Mouse (Mus musculus) lung, postnatal 0 days (tissue): ENCODE data around the gene Fstl3. TPM values are rescaled to one million over a fixed set of nuclear protein-coding genes. Genes with fewer than 3 reads are reported as not detected.
A peak's percentile ranks its signal among the peaks of the same experiment; 100 is the strongest.

Source experiments
- ATAC-seq: fragments of 200-750 bp; cut with Nextera tagmentation; 2 replicates; pipeline ENCODE4 v1.8.0; 2017; ENCODE audit warnings: moderate library complexity
- DNase-seq: peaks from one replicate; pipeline ENCODE4 v3.0.0-alpha.2; 2016; ENCODE audit warnings: low spot score
- H3K27ac ChIP-seq: fragments of 300-500 bp; sonication (generic); 2 replicates; pipeline ENCODE4 v1.5.1; 2014; ENCODE audit warnings: antibody characterized with exemption, mild to moderate bottlenecking, low read length, mixed read lengths
- H3K27me3 ChIP-seq: fragments of 300-500 bp; sonication (generic); replicated peaks from 2 replicates; pipeline ENCODE4 v1.6.1; 2014; ENCODE audit warnings: low read length, mixed read lengths; ENCODE audit not compliant: insufficient read depth
- H3K36me3 ChIP-seq: fragments of 300-500 bp; sonication (generic); 2 replicates; pipeline ENCODE4 v1.6.1; 2014; ENCODE audit warnings: low read length, mixed read lengths; ENCODE audit not compliant: insufficient read depth
- H3K4me1 ChIP-seq: fragments of 300-500 bp; sonication (generic); 2 replicates; pipeline ENCODE4 v1.6.1; 2014; ENCODE audit warnings: antibody characterized with exemption, low read depth, low read length, mixed read lengths; ENCODE audit not compliant: insufficient read depth
- H3K4me2 ChIP-seq: fragments of 300-500 bp; sonication (generic); replicated peaks from 2 replicates; pipeline ENCODE4 v1.6.1; 2014; ENCODE audit warnings: low read depth, mild to moderate bottlenecking, low read length, moderate library complexity, mixed read lengths
- H3K4me3 ChIP-seq: fragments of 300-500 bp; sonication (generic); 2 replicates; pipeline ENCODE4 v1.5.1; 2014; ENCODE audit warnings: low read depth, low read length
- H3K9ac ChIP-seq: fragments of 300-500 bp; sonication (generic); replicated peaks from 2 replicates; pipeline ENCODE4 v1.6.1; 2014; ENCODE audit warnings: low read depth, mild to moderate bottlenecking
- H3K9me3 ChIP-seq: fragments of 300-500 bp; sonication (generic); 2 replicates; pipeline ENCODE4 v1.6.1; 2016; ENCODE audit warnings: low read length, mixed read lengths
- CTCF ChIP-seq: IDR thresholded peaks from 2 replicates; pipeline ENCODE4 v1.5.1; 2016; ENCODE audit warnings: antibody characterized with exemption, mild to moderate bottlenecking
- EP300 ChIP-seq: IDR thresholded peaks from 2 replicates; pipeline ENCODE4 v1.6.1; 2016; ENCODE audit warnings: antibody characterized with exemption, mild to moderate bottlenecking, control low read depth
- WGBS: fragments of 180-500 bp; shearing (Covaris S2); extraction: QIAGEN DNeasy Blood & Tissue Kit; methylation state at CpG from one replicate; pipeline ENCODE4 v1.1.7; 2014; 5-methylcytosine and 5-hydroxymethylcytosine counted together
- polyA plus RNA-seq: library from polyadenylated mRNA; unstranded; fragments of >200 nt; fragmentation: Nextera tagmentation; extraction: Ambion mirVana; gene quantifications from 2 replicates; pipeline ENCODE4 v1.2.1, GENCODE M21; 2015

Gene Fstl3
- polyA plus RNA-seq, 1 experiment from 2014 or later: 39.9 TPM

- H3K4me1 ChIP-seq: no peaks in the 10 kb centered on the region
These were observed 26.7 kb downstream of the Fstl3 start for GRCm38 (mm10) chr10:79803716-79804323.

GRCm38 (mm10) chr10:79805636-79806035 lies 28.6 kb downstream of the Fstl3 start:
- H3K27ac ChIP-seq: no peak overlapping the region
- H3K36me3 ChIP-seq: no peaks in the 10 kb centered on the region
- H3K4me1 ChIP-seq: no peaks in the 10 kb centered on the region
- TF ChIP-seq CTCF (no peak), EP300 (no peak)
- H3K9me3 ChIP-seq: no peaks in the 10 kb centered on the region
- DNase-seq (no peak), ATAC-seq (no peak)
- no peak overlapping the region for H3K4me3 ChIP-seq
- no peak overlapping the region for H3K4me2 ChIP-seq
- no peaks in the 10 kb centered on the region for H3K27me3 ChIP-seq
- 34% methylated on average over 11 of the region's 11 CpGs for WGBS
- H3K9ac ChIP-seq: no peak overlapping the region

More at GRCm38 (mm10) chr10:79803716-79804323, 26.7 kb downstream of the Fstl3 start:
- Histone ChIP-seq H3K9ac (no peak overlapping the region), H3K27ac (no peak overlapping the region), H3K27me3 (no peaks in the 10 kb centered on the region), H3K4me2 (no peak overlapping the region), H3K36me3 (no peaks in the 10 kb centered on the region), H3K9me3 (no peaks in the 10 kb centered on the region), H3K4me3 (no peak overlapping the region)
- DNase-seq: no peak
- TF ChIP-seq EP300 (no peak), CTCF (no peak)
- 24% methylated on average over 28 of the region's 29 CpGs for WGBS
- ATAC-seq: no peak

- DNase-seq: no peak
- 81% methylated on average over 9 of the region's 9 CpGs for whole genome bisulfite sequencing
- no peaks in the 10 kb centered on the region for H3K27me3 ChIP-seq
- H3K4me1 ChIP-seq: no peaks in the 10 kb centered on the region
- H3K9me3 ChIP-seq: no peaks in the 10 kb centered on the region
- no peak for ATAC-seq
- H3K4me2 ChIP-seq: no peak overlapping the region
- no peak overlapping the region for H3K27ac ChIP-seq
- no peak overlapping the region for H3K9ac ChIP-seq
- H3K4me3 ChIP-seq: no peak overlapping the region
- no peaks in the 10 kb centered on the region for H3K36me3 ChIP-seq
- TF ChIP-seq CTCF: no peak
- no peak for TF ChIP-seq EP300
These were observed 29.3 kb downstream of the Fstl3 start for GRCm38 (mm10) chr10:79806331-79806730.

GRCm38 (mm10) chr10:79806972-79807371 lies 29.9 kb downstream of the Fstl3 start:
- no peaks in the 10 kb centered on the region for H3K36me3 ChIP-seq
- no peaks in the 10 kb centered on the region for H3K9me3 ChIP-seq
- no peaks in the 10 kb centered on the region for H3K4me1 ChIP-seq
- WGBS: 82% methylated on average over 9 of the region's 10 CpGs
- H3K27ac ChIP-seq: no peak overlapping the region
- no peaks in the 10 kb centered on the region for H3K27me3 ChIP-seq
- no peak overlapping the region for H3K4me2 ChIP-seq
- ATAC-seq: no peak
- TF ChIP-seq EP300 (no peak), CTCF (no peak)
- DNase-seq: no peak
- H3K4me3 ChIP-seq: no peak overlapping the region
- no peak overlapping the region for H3K9ac ChIP-seq

GRCm38 (mm10) chr10:79807826-79808225 lies 30.8 kb downstream of the Fstl3 start:
- DNase-seq: no peak

GRCm38 (mm10) chr10:79808728-79809127 lies 31.7 kb downstream of the Fstl3 start:
- peak; percentile 69 for DNase-seq

More at GRCm38 (mm10) chr10:79807826-79808225, 30.8 kb downstream of the Fstl3 start:
- peak overlapping the region; percentile 59; the same call in 1 of the 2 replicates for H3K27ac ChIP-seq
- H3K9ac ChIP-seq: 0 out of 2 replicates have a peak overlapping the region, but pooled peaks have one; percentile 1
- no peak overlapping the region for H3K4me2 ChIP-seq
- no peaks in the 10 kb centered on the region for H3K9me3 ChIP-seq
- WGBS: 74% methylated on average over 11 of the region's 11 CpGs
- peak; percentile 16; the same call in 1 of the 2 replicates for ATAC-seq
- no peaks in the 10 kb centered on the region for H3K36me3 ChIP-seq
- no peaks in the 10 kb centered on the region for H3K4me1 ChIP-seq
- H3K4me3 ChIP-seq: no peak overlapping the region
- no peaks in the 10 kb centered on the region for H3K27me3 ChIP-seq
- TF ChIP-seq CTCF: no peak

More at GRCm38 (mm10) chr10:79808728-79809127, 31.7 kb downstream of the Fstl3 start:
- Histone ChIP-seq H3K36me3 (no peaks in the 10 kb centered on the region), H3K4me3 (no peak overlapping the region), H3K27ac (peak overlapping the region; percentile 59; the same call in 1 of the 2 replicates), H3K9me3 (no peaks in the 10 kb centered on the region), H3K4me1 (no peaks in the 10 kb centered on the region), H3K4me2 (no peak overlapping the region), H3K9ac (no peak overlapping the region), H3K27me3 (no peaks in the 10 kb centered on the region)
- peak; percentile 67 for ATAC-seq
- TF ChIP-seq CTCF (no peak), EP300 (peak; percentile 40; the same call in 1 of the 2 replicates)
- WGBS: 59% methylated on average over 11 of the region's 11 CpGs
